Mouse (Mus musculus): ENCODE results near the gene Dag1.

- TF ChIP-seq POLR2A (IDR thresholded peaks at IDR 0.05; ENCODE audit: borderline replicate concordance, extremely low read depth, insufficient read depth, insufficient read length, poor library complexity, severe bottlenecking), result no peak
- TF ChIP-seq CTCF (IDR thresholded peaks at IDR 0.05; ENCODE audit: borderline replicate concordance, extremely low read depth, insufficient read depth, insufficient read length), result no peak
These were observed 24.9 kb downstream of the Dag1 start for GRCm38 (mm10) chr9:108238831-108239230.

Data from brain, embryonic 14.5 days (tissue).